Mouse (Mus musculus) midbrain, embryonic 13.5 days (tissue): ENCODE results near the gene Ralgapa2. TPM values are rescaled to one million over a fixed set of nuclear protein-coding genes. Genes with fewer than 3 reads are reported as not detected.

Experiments used
- ATAC-seq: fragments of 200-750 bp; cut with Nextera tagmentation; 2 replicates; pipeline ENCODE4 v1.8.0; 2017; ENCODE audit warnings: mild to moderate bottlenecking, moderate TSS enrichment, moderate library complexity
- H3K27ac ChIP-seq: fragments of 300-500 bp; sonication (generic); 2 replicates; pipeline ENCODE4 v1.5.1; 2015; ENCODE audit warnings: inconsistent platforms, mild to moderate bottlenecking, moderate library complexity
- H3K27me3 ChIP-seq: fragments of 300-500 bp; sonication (generic); 2 replicates; pipeline ENCODE4 v1.6.1; 2015; ENCODE audit warnings: mild to moderate bottlenecking, inconsistent platforms
- H3K36me3 ChIP-seq: fragments of 300-500 bp; sonication (generic); 2 replicates; pipeline ENCODE4 v1.6.1; 2015; ENCODE audit warnings: mild to moderate bottlenecking, inconsistent platforms
- H3K4me1 ChIP-seq: fragments of 300-500 bp; sonication (generic); replicated peaks from 2 replicates; pipeline ENCODE4 v1.6.1; 2015; ENCODE audit warnings: inconsistent platforms
- H3K4me2 ChIP-seq: fragments of 300-500 bp; sonication (generic); replicated peaks from 2 replicates; pipeline ENCODE4 v1.6.1; 2015; ENCODE audit warnings: moderate library complexity, mild to moderate bottlenecking, inconsistent platforms
- H3K4me3 ChIP-seq: fragments of 300-500 bp; sonication (generic); replicated peaks from 2 replicates; pipeline ENCODE4 v1.5.1; 2015; ENCODE audit warnings: mild to moderate bottlenecking, inconsistent platforms
- H3K9ac ChIP-seq: fragments of 300-500 bp; sonication (generic); replicated peaks from 2 replicates; pipeline ENCODE4 v1.6.1; 2015; ENCODE audit warnings: mild to moderate bottlenecking, inconsistent platforms
- H3K9me3 ChIP-seq: fragments of 300-500 bp; sonication (generic); 2 replicates; pipeline ENCODE4 v1.6.1; 2016; ENCODE audit warnings: mild to moderate bottlenecking, inconsistent platforms
- WGBS: fragments of 180-500 bp; shearing (Covaris S2); methylation state at CpG from one replicate; pipeline ENCODE4 v1.1.7; 2015; 5-methylcytosine and 5-hydroxymethylcytosine counted together
- polyA plus RNA-seq: library from polyadenylated mRNA; unstranded; fragments of >200 nt; fragmentation: Nextera tagmentation; extraction: Ambion mirVana; gene quantifications from 2 replicates; pipeline ENCODE4 v1.2.1, GENCODE M21; 2015

Ralgapa2 gene
- polyA plus RNA-seq, 1 experiment from 2014 or later: 11.7 TPM

DNA sequence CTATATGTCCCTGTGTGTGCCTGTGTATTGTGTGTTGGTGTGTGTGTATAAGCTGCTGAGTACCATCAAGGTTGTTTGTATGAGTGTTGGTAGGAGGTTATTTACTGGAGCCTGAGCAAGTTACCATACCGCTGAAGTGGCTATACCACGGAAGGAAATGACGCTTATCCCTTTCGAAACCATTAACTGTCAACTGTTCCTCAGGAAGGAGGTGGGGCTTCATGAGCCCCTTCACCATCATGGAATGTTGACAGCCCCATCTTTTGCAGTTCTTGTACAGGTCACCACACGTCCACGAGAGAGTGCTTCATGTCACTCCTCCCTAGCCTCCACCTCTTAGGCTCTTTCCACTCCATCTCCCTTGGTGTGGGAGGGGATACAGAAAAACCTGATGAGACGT lies 314.2 kb downstream of the Ralgapa2 start:
- WGBS: 83% methylated on average over 7 of the region's 7 CpGs

DNA sequence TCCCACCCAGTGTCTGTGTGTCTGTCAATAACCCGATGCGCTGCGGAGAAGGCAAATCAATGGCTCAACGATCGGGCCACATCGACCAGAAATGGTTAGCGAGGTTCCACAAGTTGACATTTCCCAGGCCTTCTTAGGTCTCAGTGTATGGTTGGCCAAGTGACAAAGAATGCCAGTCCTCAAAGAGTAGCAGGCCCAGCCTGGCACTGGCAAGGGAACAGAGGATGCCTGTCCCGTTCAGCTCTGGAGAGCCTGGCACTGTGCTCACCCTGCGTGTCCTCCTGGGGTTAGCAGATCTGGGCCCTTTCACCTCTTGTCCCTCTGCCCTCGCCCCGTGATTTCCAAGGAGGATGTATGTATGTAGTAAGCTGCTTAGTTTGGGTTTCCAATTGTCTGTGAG lies 316.0 kb downstream of the Ralgapa2 start:
- 94% methylated on average over 11 of the region's 11 CpGs for WGBS
- Histone ChIP-seq H3K4me3 (no peak overlapping the region), H3K4me1 (0 out of 2 replicates have a peak, but pooled peaks cover 3% of the 10 kb centered on the region), H3K4me2 (no peak overlapping the region), H3K9me3 (no peaks in the 10 kb centered on the region), H3K9ac (no peak overlapping the region), H3K27ac (no peak overlapping the region), H3K36me3 (no peaks in the 10 kb centered on the region), H3K27me3 (no peaks in the 10 kb centered on the region)
- no peak for ATAC-seq

More for the DNA sequence above, 314.2 kb downstream of the Ralgapa2 start:
- no peak for ATAC-seq
- Histone ChIP-seq H3K4me1 (0 out of 2 replicates have a peak, but pooled peaks cover 3% of the 10 kb centered on the region), H3K9me3 (no peaks in the 10 kb centered on the region), H3K4me2 (no peak overlapping the region), H3K36me3 (no peaks in the 10 kb centered on the region), H3K27me3 (no peaks in the 10 kb centered on the region), H3K4me3 (no peak overlapping the region), H3K9ac (no peak overlapping the region), H3K27ac (no peak overlapping the region)
